Mouse (Mus musculus) cortical plate, adult 2 months (tissue): ENCODE data around the gene Olfr20. TPM values are rescaled to one million over a fixed set of nuclear protein-coding genes. Genes with fewer than 3 reads are reported as not detected.

Experiments used
- H3K27ac ChIP-seq: fragments of 200-500 bp; 2 replicates; pipeline ENCODE4 v1.5.1; 2012; ENCODE audit warnings: low read length, control low read depth, inconsistent platforms; ENCODE audit not compliant: insufficient read depth
- H3K4me1 ChIP-seq: fragments of 200-500 bp; 2 replicates; pipeline ENCODE4 v1.6.1; 2011; ENCODE audit warnings: low read length; ENCODE audit not compliant: control insufficient read depth, insufficient read depth
- H3K4me3 ChIP-seq: fragments of 200-500 bp; 2 replicates; pipeline ENCODE4 v1.5.1; 2011; ENCODE audit warnings: mild to moderate bottlenecking, low read length, control low read depth; ENCODE audit not compliant: insufficient read depth
- CTCF ChIP-seq: fragments of 200-500 bp; IDR thresholded peaks from 2 replicates; pipeline ENCODE4 v1.5.1; 2011; ENCODE audit warnings: mild to moderate bottlenecking, control low read depth, low read length; ENCODE audit not compliant: insufficient read depth; ENCODE audit errors: extremely low read depth
- POLR2A ChIP-seq: fragments of 200-500 bp; IDR thresholded peaks from 2 replicates; pipeline ENCODE4 v1.6.1; 2011; ENCODE audit warnings: mild to moderate bottlenecking, low read length, control low read depth; ENCODE audit not compliant: insufficient read depth; ENCODE audit errors: extremely low read depth
- polyA plus RNA-seq: library from polyadenylated mRNA; depleted of rRNA; stranded (reverse); fragments of >200 nt; gene quantifications from 2 replicates; pipeline ENCODE4 v1.2.3, GENCODE M21; 2012; rRNA removed

Olfr20 gene
- polyA plus RNA-seq, 1 experiment: not detected

DNA sequence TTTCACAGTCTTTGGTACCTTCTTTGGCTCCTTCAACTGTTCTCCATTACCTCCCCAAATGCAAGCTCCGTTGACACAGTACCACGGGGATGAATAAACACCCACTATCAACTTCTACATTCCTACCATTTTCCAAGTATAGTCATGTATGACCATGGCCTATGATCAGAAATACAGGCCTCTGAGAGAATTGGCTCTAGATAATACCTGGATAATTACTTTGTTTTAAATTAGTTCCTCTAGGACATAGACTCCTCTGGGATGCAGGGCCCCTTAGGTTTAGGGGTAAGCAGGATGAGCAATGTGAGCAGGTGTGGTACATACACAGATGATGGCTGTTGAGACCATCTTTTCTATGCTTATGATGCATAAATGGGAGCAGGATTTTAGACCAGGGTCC, 20.4 kb downstream of the Olfr20 start, which contains the start of gene Olfr376:
Olfr376 (plus strand) TSS at position 301 of the 400 bp plus-strand sequence.
- no peak for TF ChIP-seq POLR2A
- TF ChIP-seq CTCF: no peak
- Histone ChIP-seq H3K27ac (no peak within 1 kb of the TSS), H3K4me1 (no peaks in the 10 kb centered on the region), H3K4me3 (no peak within 1 kb of the TSS)

DNA sequence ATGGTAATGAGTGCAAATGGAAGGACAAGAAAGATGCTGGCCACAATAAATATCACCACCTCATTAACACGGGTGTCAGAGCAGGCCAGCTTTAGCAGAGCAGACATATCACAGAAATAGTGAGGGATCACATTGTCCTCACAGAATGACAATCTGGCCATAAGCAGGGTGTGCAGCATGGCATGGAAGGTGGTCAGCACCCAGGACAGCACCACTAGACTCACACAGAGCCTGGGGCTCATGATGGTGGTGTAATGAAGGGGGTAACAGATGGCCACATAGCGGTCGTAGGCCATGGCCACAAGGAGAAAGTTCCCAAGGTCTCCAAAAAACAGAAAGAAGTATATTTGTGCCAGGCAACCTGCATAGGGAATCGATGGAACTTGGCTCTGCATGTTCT, 44.8 kb downstream of the Olfr20 start:
- no peaks in the 10 kb centered on the region for H3K4me1 ChIP-seq
- no peak overlapping the region for H3K4me3 ChIP-seq
- TF ChIP-seq CTCF (no peak), POLR2A (no peak)
- H3K27ac ChIP-seq: no peak overlapping the region

DNA sequence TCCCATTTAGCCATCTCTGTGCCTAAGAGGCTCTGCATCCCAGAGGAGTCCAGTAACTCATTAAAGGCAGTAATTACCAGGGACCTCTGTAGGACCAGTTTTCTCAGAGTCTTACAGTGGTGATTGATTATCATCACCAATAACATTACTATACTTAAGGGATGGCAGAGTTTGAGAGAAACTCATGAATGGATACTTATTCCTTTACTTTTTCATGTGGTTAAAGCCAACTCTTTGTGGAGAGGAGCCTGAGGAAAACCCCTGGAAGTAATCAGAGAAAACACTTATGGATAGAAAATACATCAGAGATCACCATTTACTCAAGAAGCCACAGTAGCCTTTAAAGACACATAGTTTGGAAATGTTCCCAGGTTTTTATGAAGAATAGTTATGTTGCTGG, 48.9 kb downstream of the Olfr20 start, which contains the start of gene Olfr1:
Olfr1 (minus strand) TSS at position 101 of the 400 bp plus-strand sequence.
- TF ChIP-seq POLR2A: no peak
- TF ChIP-seq CTCF: no peak
- no peak within 1 kb of the TSS for H3K27ac ChIP-seq

More for the DNA sequence above, 48.9 kb downstream of the Olfr20 start, which contains the start of gene Olfr1:
- Histone ChIP-seq H3K4me1 (no peaks in the 10 kb centered on the region), H3K4me3 (no peak within 1 kb of the TSS)

Other genes starting within 250 kb of the Olfr20 start
- 0.13 and 0.15 TPM in 2 replicates for gene Haspin, start 212.5 kb upstream of the Olfr20 start, polyA plus RNA-seq
- 0.35 and 0.68 TPM in 2 replicates for gene P2rx5, start 190.4 kb upstream of the Olfr20 start, polyA plus RNA-seq
- gene Emc6, start 173.7 kb upstream of the Olfr20 start, polyA plus RNA-seq: 62.8 and 69.7 TPM in 2 replicates
- 13.3 and 13.6 TPM in 2 replicates for gene Tax1bp3, start 173.7 kb upstream of the Olfr20 start, polyA plus RNA-seq
- 23.5 and 24.5 TPM in 2 replicates for gene Ctns, start 151.7 kb upstream of the Olfr20 start, polyA plus RNA-seq
- 4.1 and 4.4 TPM in 2 replicates for gene Shpk, start 151.3 kb upstream of the Olfr20 start, polyA plus RNA-seq
- 0.13 and 0.19 TPM in 2 replicates for gene Trpv1, start 116.5 kb upstream of the Olfr20 start, polyA plus RNA-seq
- 0.52 and 0.62 TPM in 2 replicates for gene Trpv3, start 83.4 kb upstream of the Olfr20 start, polyA plus RNA-seq
- 29.5 and 34.3 TPM in 2 replicates for gene Aspa, start 21.2 kb upstream of the Olfr20 start, polyA plus RNA-seq
- gene Gm49340, start 21.0 kb upstream of the Olfr20 start, polyA plus RNA-seq: not detected in 2 replicates
- 0.08 and 0.13 TPM in 2 replicates for gene Spata22, start 21.0 kb upstream of the Olfr20 start, polyA plus RNA-seq
- gene Olfr376, start 20.5 kb downstream of the Olfr20 start, polyA plus RNA-seq: not detected in 2 replicates
- gene Olfr1, start 48.8 kb downstream of the Olfr20 start, polyA plus RNA-seq: not detected in 2 replicates
- not detected in 2 replicates for gene Olfr378, start 77.7 kb downstream of the Olfr20 start, polyA plus RNA-seq
- not detected in 2 replicates for gene Olfr380, start 106.7 kb downstream of the Olfr20 start, polyA plus RNA-seq
- not detected in 2 replicates for gene Olfr381, start 140.8 kb downstream of the Olfr20 start, polyA plus RNA-seq
- gene Olfr382, start 166.4 kb downstream of the Olfr20 start, polyA plus RNA-seq: not detected in 2 replicates
- gene Olfr385, start 242.2 kb downstream of the Olfr20 start, polyA plus RNA-seq: not detected in 2 replicates
- gene Olfr384, start 247.8 kb downstream of the Olfr20 start, polyA plus RNA-seq: not detected in 2 replicates